Mouse (Mus musculus) liver, adult 2 months (tissue): ENCODE results near the gene Plekhm1. TPM values are rescaled to one million over a fixed set of nuclear protein-coding genes. Genes with fewer than 3 reads are reported as not detected.

Source experiments
- DNase-seq: peaks from one replicate; pipeline ENCODE4 v3.0.0-alpha.2; 2011; ENCODE audit warnings: low read depth, low spot score; ENCODE audit errors: extremely low read depth
- H3K27ac ChIP-seq: fragments of 200-500 bp; replicated peaks from 2 replicates; pipeline ENCODE4 v1.5.1; 2012; ENCODE audit warnings: low read depth, mild to moderate bottlenecking, control low read depth, inconsistent platforms, low read length; ENCODE audit not compliant: insufficient read depth
- H3K27me3 ChIP-seq: fragments of 200-500 bp; 2 replicates; pipeline ENCODE4 v1.6.1; 2012; ENCODE audit warnings: mild to moderate bottlenecking, moderate library complexity, low read length, inconsistent platforms; ENCODE audit not compliant: control insufficient read depth, insufficient read depth
- H3K36me3 ChIP-seq: fragments of 200-500 bp; 2 replicates; pipeline ENCODE4 v1.6.1; 2012; ENCODE audit warnings: low read length, inconsistent platforms; ENCODE audit not compliant: control insufficient read depth, insufficient read depth
- H3K4me1 ChIP-seq: fragments of 200-500 bp; 2 replicates; pipeline ENCODE4 v1.6.1; 2011; ENCODE audit warnings: low read length; ENCODE audit not compliant: control insufficient read depth, insufficient read depth
- H3K4me3 ChIP-seq: fragments of 200-500 bp; 2 replicates; pipeline ENCODE4 v1.5.1; 2011; ENCODE audit warnings: low read depth, mild to moderate bottlenecking, control low read depth, low read length, moderate library complexity; ENCODE audit not compliant: insufficient read depth
- H3K79me2 ChIP-seq: fragments of 200-500 bp; 2 replicates; pipeline ENCODE4 v1.6.1; 2012; ENCODE audit warnings: inconsistent platforms, mild to moderate bottlenecking, low read length, moderate library complexity; ENCODE audit not compliant: control insufficient read depth, insufficient read depth
- H3K9ac ChIP-seq: fragments of 200-500 bp; 2 replicates; pipeline ENCODE4 v1.6.1; 2012; ENCODE audit warnings: low read depth, mild to moderate bottlenecking, control low read depth, inconsistent platforms, low read length
- CTCF ChIP-seq: fragments of 200-500 bp; IDR thresholded peaks from 2 replicates; pipeline ENCODE4 v1.5.1; 2011; ENCODE audit warnings: low read depth, low read length, control low read depth
- POLR2A ChIP-seq: fragments of 200-500 bp; IDR thresholded peaks from 2 replicates; pipeline ENCODE4 v1.6.1; 2011; ENCODE audit warnings: low read length, control low read depth; ENCODE audit not compliant: insufficient read depth; ENCODE audit errors: extremely low read depth
- WGBS: fragments of 180-500 bp; shearing (Covaris S2); methylation state at CpG from one replicate; pipeline ENCODE4 v1.1.7; 2018; 5-methylcytosine and 5-hydroxymethylcytosine counted together
- polyA plus RNA-seq: library from polyadenylated mRNA; depleted of rRNA; stranded (reverse); fragments of >200 nt; gene quantifications from 2 replicates; pipeline ENCODE4 v1.2.3, GENCODE M21; 2012
- total RNA-seq: library from RNA; depleted of rRNA; stranded (reverse); fragments of >200 nt; gene quantifications from 2 replicates; pipeline ENCODE4 v1.2.3, GENCODE M21; 2014

The Plekhm1 gene
- total and polyA plus RNA-seq, 2 experiments: 3.5 to 9.8 TPM

GRCm38 (mm10) chr11:103378341-103378740, 34.1 kb downstream of the Plekhm1 start:
- H3K9ac ChIP-seq: no peak overlapping the region
- no peaks in the 10 kb centered on the region; the same call in 1 of the 2 replicates for H3K4me1 ChIP-seq
- H3K79me2 ChIP-seq: no peaks in the 10 kb centered on the region
- H3K36me3 ChIP-seq: peaks cover 22% of the 10 kb centered on the region
- no peaks in the 10 kb centered on the region for H3K27me3 ChIP-seq
- DNase-seq: no peak
- WGBS: 90% methylated on average over 6 of the region's 6 CpGs
- no peak overlapping the region for H3K4me3 ChIP-seq
- no peak for TF ChIP-seq CTCF
- no peak overlapping the region for H3K27ac ChIP-seq

- Histone ChIP-seq H3K4me3 (no peak overlapping the region), H3K27me3 (no peaks in the 10 kb centered on the region), H3K4me1 (no peaks in the 10 kb centered on the region), H3K9ac (no peak overlapping the region), H3K36me3 (peaks cover 22% of the 10 kb centered on the region), H3K79me2 (no peaks in the 10 kb centered on the region), H3K27ac (no peak overlapping the region)
- no peak for DNase-seq
- WGBS: 75% methylated on average over 5 of the region's 5 CpGs
- TF ChIP-seq CTCF (no peak), POLR2A (no peak)
Observed at GRCm38 (mm10) chr11:103375772-103376171, 36.7 kb downstream of the Plekhm1 start.

GRCm38 (mm10) chr11:103375258-103375657, 37.2 kb downstream of the Plekhm1 start:
- peaks cover 22% of the 10 kb centered on the region for H3K36me3 ChIP-seq
- no peak for DNase-seq
- H3K9ac ChIP-seq: no peak overlapping the region
- no peaks in the 10 kb centered on the region for H3K79me2 ChIP-seq
- WGBS: 53% methylated on average over 1 of the region's 1 CpGs
- no peaks in the 10 kb centered on the region for H3K4me1 ChIP-seq
- TF ChIP-seq POLR2A (no peak), CTCF (no peak)
- no peaks in the 10 kb centered on the region for H3K27me3 ChIP-seq
- H3K27ac ChIP-seq: no peak overlapping the region
- no peak overlapping the region for H3K4me3 ChIP-seq

GRCm38 (mm10) chr11:103373922-103374321, 38.6 kb downstream of the Plekhm1 start:
- DNase-seq: no peak
- TF ChIP-seq CTCF (no peak), POLR2A (no peak)
- Histone ChIP-seq H3K4me3 (no peak overlapping the region), H3K79me2 (no peaks in the 10 kb centered on the region), H3K27ac (no peak overlapping the region), H3K9ac (no peak overlapping the region), H3K36me3 (peaks cover 13% of the 10 kb centered on the region; the same call in 1 of the 2 replicates), H3K27me3 (no peaks in the 10 kb centered on the region), H3K4me1 (no peaks in the 10 kb centered on the region)
- WGBS: 92% methylated on average over 9 of the region's 9 CpGs

- Histone ChIP-seq H3K36me3 (peaks cover 5% of the 10 kb centered on the region; the same call in 1 of the 2 replicates), H3K4me1 (no peaks in the 10 kb centered on the region), H3K79me2 (no peaks in the 10 kb centered on the region), H3K27me3 (no peaks in the 10 kb centered on the region), H3K9ac (no peak overlapping the region), H3K27ac (no peak overlapping the region), H3K4me3 (no peak overlapping the region)
- DNase-seq: no peak
- WGBS: 89% methylated on average over 4 of the region's 4 CpGs
- TF ChIP-seq POLR2A: no peak
- TF ChIP-seq CTCF: no peak
Observed at GRCm38 (mm10) chr11:103372561-103372960, 39.9 kb downstream of the Plekhm1 start.

GRCm38 (mm10) chr11:103372068-103372467, 40.4 kb downstream of the Plekhm1 start:
- no peak overlapping the region for H3K27ac ChIP-seq
- peaks cover 5% of the 10 kb centered on the region; the same call in 1 of the 2 replicates for H3K36me3 ChIP-seq
- H3K9ac ChIP-seq: no peak overlapping the region
- DNase-seq: no peak
- H3K4me3 ChIP-seq: no peak overlapping the region
- no peak for TF ChIP-seq POLR2A
- H3K4me1 ChIP-seq: no peaks in the 10 kb centered on the region
- H3K27me3 ChIP-seq: no peaks in the 10 kb centered on the region
- WGBS: 71% methylated on average over 3 of the region's 3 CpGs
- no peaks in the 10 kb centered on the region for H3K79me2 ChIP-seq
